Mouse (Mus musculus): ENCODE data around the gene Map4k1.

- TF ChIP-seq POLR2A (IDR thresholded peaks at IDR 0.05; ENCODE audit: borderline replicate concordance, control insufficient read depth, low read depth, low read length) (no peak), CTCF (IDR thresholded peaks at IDR 0.05; ENCODE audit: control insufficient read depth, insufficient read depth, low read length) (no peak)
These were observed 18.4 kb upstream of the Map4k1 start for GRCm38 (mm10) chr7:28963399-28963923.
